Mouse (Mus musculus) right cerebral cortex, postnatal 4 days (tissue): Measurements from ENCODE around the gene Pcf11.

Experiments
- DNase-seq: peaks from one replicate; pipeline ENCODE4 v3.0.0-alpha.2; 2022

Pcf11 gene

DNA sequence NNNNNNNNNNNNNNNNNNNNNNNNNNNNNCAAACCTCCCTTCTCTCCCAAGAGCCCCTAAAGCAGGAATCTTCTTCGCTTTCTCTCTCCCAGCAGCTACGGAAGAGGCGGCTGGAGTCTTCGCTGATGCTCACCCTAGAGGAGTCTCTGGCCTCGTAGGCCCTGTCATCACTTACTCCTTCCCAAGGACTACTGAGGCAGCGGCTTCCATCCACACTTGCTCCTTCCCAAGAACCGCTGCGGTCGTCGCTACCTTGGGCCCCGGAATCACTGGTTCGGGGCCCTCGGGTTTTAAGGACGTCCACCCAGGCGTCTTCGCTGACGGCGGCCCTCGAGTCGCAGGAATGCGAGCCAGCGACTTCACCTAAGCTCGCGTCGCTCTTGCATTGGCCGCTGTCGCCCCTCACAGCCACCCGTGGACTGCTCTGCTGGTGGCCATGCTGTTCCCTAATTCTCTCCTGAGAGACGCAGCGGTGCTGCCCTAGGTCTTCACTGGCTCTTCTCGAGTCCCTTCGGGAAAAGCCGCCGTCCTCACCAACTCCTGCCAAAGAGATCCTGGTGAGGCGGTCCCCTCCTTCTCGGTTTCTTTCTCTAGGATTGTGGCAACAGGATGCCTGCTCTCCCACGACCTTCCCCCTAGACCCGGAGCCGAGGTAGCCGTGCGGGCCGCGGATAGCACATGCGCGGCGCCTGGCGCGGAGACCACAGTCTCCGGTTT, 33.3 kb downstream of the Pcf11 start:
- no peak for DNase-seq

DNA sequence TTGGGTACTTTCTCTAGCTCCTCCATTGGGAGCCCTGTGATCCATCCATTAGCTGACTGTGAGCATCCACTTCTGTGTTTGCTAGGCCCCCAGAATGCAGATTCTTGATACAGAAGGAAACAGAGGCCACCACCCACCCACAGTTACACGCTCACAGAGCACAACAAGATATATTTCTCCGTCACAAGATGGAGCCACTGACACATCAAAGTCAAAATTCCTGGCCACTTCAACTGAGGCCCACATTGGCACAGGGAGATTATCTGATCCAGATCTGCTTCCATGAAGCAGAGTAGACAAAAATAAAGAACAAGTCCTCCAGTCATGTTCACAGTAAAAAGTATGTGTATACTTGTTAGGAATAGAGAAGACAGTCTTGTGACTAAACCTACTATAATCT, 39.6 kb downstream of the Pcf11 start:
- no peak for DNase-seq

GRCm38 (mm10) chr7:92624488-92624887, 45.2 kb downstream of the Pcf11 start:
- DNase-seq, result no peak

GRCm38 (mm10) chr7:92610830-92611229, 58.9 kb downstream of the Pcf11 start:
- DNase-seq, result no peak

GRCm38 (mm10) chr7:92604961-92605360, 64.8 kb downstream of the Pcf11 start:
- no peak for DNase-seq
